Mouse (Mus musculus): ENCODE data around the gene Gm17631.

Gm17631 gene

GRCm38 (mm10) chr6:129862349-129862748, at the start of gene Gm17631:
Gene Gm17631, plus strand, starts transcription at chr6:129862649.
- WGBS: no CpG with 5 or more reads among the region's 3 CpGs

GRCm38 (mm10) chr6:129817731-129818130, 44.7 kb upstream of the Gm17631 start:
- WGBS: 55% methylated on average over 3 of the region's 3 CpGs

GRCm38 (mm10) chr6:129824004-129824403, 38.4 kb upstream of the Gm17631 start:
- WGBS: 87% methylated on average over 1 of the region's 1 CpGs

- 76% methylated on average over 1 of the region's 1 CpGs for WGBS
Observed at GRCm38 (mm10) chr6:129825559-129825958, 36.9 kb upstream of the Gm17631 start.

GRCm38 (mm10) chr6:129876549-129876948, 14.1 kb downstream of the Gm17631 start, which contains the start of gene Klra17:
Gene Klra17, minus strand, starts transcription at chr6:129876672.
- 33% methylated on average over 1 of the region's 1 CpGs for WGBS

GRCm38 (mm10) chr6:129882525-129882924, 20.1 kb downstream of the Gm17631 start:
- 77% methylated on average over 2 of the region's 2 CpGs for WGBS

Data from cerebral cortex, adult 2 months (tissue).